Mouse (Mus musculus): ENCODE measurements around the gene Dtd2. TPM values are rescaled to one million over a fixed set of nuclear protein-coding genes. Genes with fewer than 3 reads are reported as not detected.

Dtd2 gene
- 3.0 and 3.9 TPM in 2 replicates for polyA plus RNA-seq (2012; rRNA removed; ENCODE audit: low replicate concordance)

DNA sequence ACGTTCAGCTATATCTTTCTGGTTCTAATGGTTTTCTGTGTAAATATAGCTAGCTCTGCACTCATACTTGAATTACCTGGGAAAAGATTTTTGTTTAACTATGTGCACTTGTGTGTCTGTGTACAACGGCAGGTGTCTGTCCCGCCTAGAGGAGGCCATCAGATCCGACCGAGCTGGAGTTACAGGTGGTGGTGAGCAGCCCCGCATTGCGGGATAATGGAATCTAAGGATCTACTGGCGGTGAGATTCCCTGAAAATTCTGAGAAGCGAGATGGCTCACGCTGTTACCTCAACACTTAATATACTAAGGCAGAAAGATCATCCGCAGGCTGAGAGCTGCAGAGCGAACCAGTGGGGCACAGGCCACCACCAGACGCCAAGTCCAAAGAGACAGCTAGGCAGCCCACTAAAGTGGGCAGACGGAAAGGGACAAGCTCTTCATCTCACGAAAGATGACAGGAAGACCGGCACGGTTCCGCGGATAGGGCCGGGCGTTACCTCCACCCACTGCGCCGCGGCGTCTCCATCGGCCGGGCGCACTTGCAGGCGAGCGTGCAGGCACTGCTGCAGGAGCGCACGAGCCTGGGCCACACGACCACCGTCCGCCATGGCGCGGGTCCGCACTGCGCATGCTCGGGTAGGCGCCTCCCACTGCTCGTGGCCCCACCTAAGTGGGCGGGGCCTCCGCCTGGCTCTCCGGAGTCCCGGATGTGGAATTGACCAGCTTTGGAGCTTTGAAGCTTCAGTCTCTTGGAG lies at the start of gene Dtd2:
Gene Dtd2, minus strand, starts transcription at position 625 of the 756 bp plus-strand sequence.

GRCm38 (mm10) chr12:52027963-52028362 lies 21.7 kb upstream of the Dtd2 start, which contains the start of gene Gpr33:
Gene Gpr33 (minus strand): TSS chr12:52028063.

DNA sequence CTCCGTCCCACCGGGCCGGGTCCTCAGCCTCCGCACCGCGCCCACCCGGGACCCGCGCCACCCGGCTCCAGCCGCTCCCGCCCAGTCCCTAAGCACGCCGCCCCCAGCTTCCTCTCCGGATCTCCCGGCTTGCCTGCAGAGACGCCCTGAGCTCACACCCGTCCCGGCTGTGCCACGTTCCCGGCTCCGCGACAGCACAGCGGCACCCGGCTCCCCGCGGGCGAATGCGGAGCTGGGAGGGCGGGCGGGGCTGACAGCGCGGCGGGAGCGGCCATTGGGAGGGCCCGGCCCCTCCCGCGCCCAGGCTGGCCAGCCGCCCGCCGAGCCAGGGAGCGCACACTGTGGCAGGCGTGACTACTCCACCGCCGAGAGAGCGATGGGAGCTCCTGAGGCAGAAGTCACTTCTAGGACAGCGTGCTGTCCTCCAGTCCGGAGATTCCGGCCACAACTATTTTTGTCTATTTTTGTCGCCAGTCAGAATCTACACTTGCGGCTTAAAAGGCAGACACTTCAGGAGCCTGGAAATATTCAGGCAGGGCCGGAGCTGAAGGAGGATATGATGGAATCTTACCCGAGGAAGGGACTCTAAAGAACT lies 35.1 kb downstream of the Dtd2 start, which contains the start of gene Heatr5a:
Gene Heatr5a, minus strand, starts transcription at position 252 of the 595 bp plus-strand sequence.

Other genes starting within 250 kb of the Dtd2 start
- gene Hectd1, start 177.0 kb downstream of the Dtd2 start, polyA plus RNA-seq (2012; rRNA removed; ENCODE audit: low replicate concordance): 3.0 and 4.4 TPM in 2 replicates
- 28.8 and 46.0 TPM in 2 replicates for gene Heatr5a, start 35.2 kb downstream of the Dtd2 start, polyA plus RNA-seq (2012; rRNA removed; ENCODE audit: low replicate concordance)
- not detected in 2 replicates for gene Gpr33, start 21.6 kb upstream of the Dtd2 start, polyA plus RNA-seq (2012; rRNA removed; ENCODE audit: low replicate concordance)
- 0.15 and 0.79 TPM in 2 replicates for gene Nubpl, start 91.2 kb upstream of the Dtd2 start, polyA plus RNA-seq (2012; rRNA removed; ENCODE audit: low replicate concordance)

Measured in duodenum, adult 2 months (tissue).